9 mouse cellular contexts compared by ENCODE assay signal in genomic region chr7:16263015-16263787, GRCm38 (mm10). TPM values are rescaled to one million over a fixed set of nuclear protein-coding genes. Genes with fewer than 3 reads are reported as not detected.
DNase-seq lines count a peak whose midpoint lies in the region; ATAC-seq and TF ChIP-seq lines count a peak whose summit lies in the region.
"Had no signal": no experiment of that assay in that cellular context is flagged by ENCODE, and none has a peak within 500 bp of the region (broad histone marks: within the 10 kb centered on the region; RNA-seq: fewer than 3 reads in every experiment).

No protein-coding gene starts in this region.

- no peak overlapping the region for H3K27ac ChIP-seq in embryonic facial prominence, embryonic 14.5 days (replicated peaks; ENCODE audit: low read depth, low read length)
- H3K27ac ChIP-seq in intestine, postnatal 0 days (ENCODE audit: low read depth, low read length), result no peak overlapping the region
- no peak overlapping the region for H3K27ac ChIP-seq in liver, adult 2 months (replicated peaks; ENCODE audit: insufficient read depth, low read depth, low read length)
- H3K27ac ChIP-seq: heart, embryonic 15.5 days had no signal

- peak; percentile 88 for TF ChIP-seq CTCF in intestine, postnatal 0 days (IDR thresholded peaks at IDR 0.05; ENCODE audit: low read depth)
- peak; percentile 62 for TF ChIP-seq CTCF in liver, adult 2 months (IDR thresholded peaks at IDR 0.05; ENCODE audit: low read depth, low read length)

- H3K4me1 ChIP-seq in embryonic facial prominence, embryonic 14.5 days (ENCODE audit: control insufficient read depth, insufficient read depth, low read length), result no peaks in the 10 kb centered on the region
- H3K4me1 ChIP-seq in intestine, postnatal 0 days (replicated peaks; ENCODE audit: control insufficient read depth, insufficient read depth, low read length), result no peaks in the 10 kb centered on the region
- H3K4me1 ChIP-seq in liver, adult 2 months (ENCODE audit: control insufficient read depth, insufficient read depth, low read length), result no peaks in the 10 kb centered on the region
- H3K4me1 ChIP-seq: heart, embryonic 15.5 days had no signal

- DNase-seq in urinary bladder, postnatal 14 days (ENCODE audit: low spot score), result peak; percentile 83
- no peak for DNase-seq in urinary bladder, adult 2 months (ENCODE audit: low spot score)
- peak; percentile 83 for DNase-seq in adrenal gland, postnatal 25 days
- DNase-seq in embryonic facial prominence, embryonic 14.5 days (ENCODE audit: low spot score), result peak; percentile 81
- peak; percentile 57 for DNase-seq in liver, adult 2 months (ENCODE audit: extremely low read depth, low read depth, low spot score)
- peak; percentile 63 for DNase-seq in retina, postnatal 7 days (ENCODE audit: low read depth, low spot score)
- DNase-seq in urinary bladder, postnatal 25 days (ENCODE audit: low spot score), result peak; percentile 78

- no peak overlapping the region for H3K4me2 ChIP-seq in embryonic facial prominence, embryonic 14.5 days (ENCODE audit: low read depth, low read length)
- no peak overlapping the region for H3K4me2 ChIP-seq in intestine, postnatal 0 days (replicated peaks; ENCODE audit: low read depth)
- H3K4me2 ChIP-seq: heart, embryonic 15.5 days had no signal

- H3K9ac ChIP-seq in embryonic facial prominence, embryonic 14.5 days (ENCODE audit: low read depth, low read length), result no peak overlapping the region
- no peak overlapping the region for H3K9ac ChIP-seq in intestine, postnatal 0 days (ENCODE audit: low read depth, low read length)
- H3K9ac ChIP-seq in liver, adult 2 months (ENCODE audit: low read depth, low read length), result no peak overlapping the region
- H3K9ac ChIP-seq: heart, embryonic 15.5 days had no signal

- H3K79me2 ChIP-seq in liver, adult 2 months (ENCODE audit: control insufficient read depth, insufficient read depth, low read length), result no peaks in the 10 kb centered on the region

- ATAC-seq in embryonic facial prominence, embryonic 14.5 days (ENCODE audit: low read depth), result no peak
- ATAC-seq in intestine, postnatal 0 days, result no peak

- 28% methylated on average over 8 of the region's 8 CpGs for WGBS in embryonic facial prominence, embryonic 14.5 days
- WGBS in intestine, postnatal 0 days, result 26% methylated on average over 8 of the region's 8 CpGs
- WGBS in liver, adult 2 months, result 20% methylated on average over 8 of the region's 8 CpGs

- H3K27me3 ChIP-seq in embryonic facial prominence, embryonic 14.5 days (replicated peaks; ENCODE audit: control insufficient read depth, insufficient read depth, low read length), result no peaks in the 10 kb centered on the region
- H3K27me3 ChIP-seq in intestine, postnatal 0 days (replicated peaks; ENCODE audit: control insufficient read depth, insufficient read depth, low read length), result no peaks in the 10 kb centered on the region
- H3K27me3 ChIP-seq in liver, adult 2 months (ENCODE audit: control insufficient read depth, insufficient read depth, low read length), result no peaks in the 10 kb centered on the region
- H3K27me3 ChIP-seq: heart, embryonic 15.5 days had no signal

- TF ChIP-seq POLR2A in liver, adult 2 months (IDR thresholded peaks at IDR 0.05; ENCODE audit: extremely low read depth, insufficient read depth, low read length), result no peak

- no peaks in the 10 kb centered on the region for H3K36me3 ChIP-seq in embryonic facial prominence, embryonic 14.5 days (ENCODE audit: control insufficient read depth, insufficient read depth, low read length)
- no peaks in the 10 kb centered on the region for H3K36me3 ChIP-seq in intestine, postnatal 0 days (ENCODE audit: control insufficient read depth, insufficient read depth)
- no peaks in the 10 kb centered on the region for H3K36me3 ChIP-seq in liver, adult 2 months (ENCODE audit: control insufficient read depth, insufficient read depth, low read length)
- H3K36me3 ChIP-seq: heart, embryonic 15.5 days had no signal

- H3K4me3 ChIP-seq in embryonic facial prominence, embryonic 14.5 days (ENCODE audit: low read depth, low read length), result no peak overlapping the region
- no peak overlapping the region for H3K4me3 ChIP-seq in intestine, postnatal 0 days (ENCODE audit: low read depth, low read length)
- H3K4me3 ChIP-seq in liver, adult 2 months (ENCODE audit: insufficient read depth, low read depth, low read length), result no peak overlapping the region
- H3K4me3 ChIP-seq: heart, embryonic 15.5 days had no signal

- peaks cover 16% of the 10 kb centered on the region; the same call in 1 of the 2 replicates for H3K9me3 ChIP-seq in embryonic facial prominence, embryonic 14.5 days (ENCODE audit: control insufficient read depth, low read length)
- no peaks in the 10 kb centered on the region for H3K9me3 ChIP-seq in intestine, postnatal 0 days (ENCODE audit: control insufficient read depth)
- H3K9me3 ChIP-seq: heart, embryonic 15.5 days had no signal

RNA-seq across cellular contexts. Expression of gene C5ar1, which starts 3.9 kb away (rescaled TPM):
- 11.8 and 16.8 TPM in 2 replicates for polyA plus RNA-seq in urinary bladder, adult 2 months (2012; rRNA removed)
- total RNA-seq in adrenal gland, postnatal 25 days (2021), result 2.0 and 3.2 TPM in 2 replicates
- 4.1 and 4.4 TPM in 2 replicates for polyA plus RNA-seq in embryonic facial prominence, embryonic 14.5 days (2014; fragmentation: Nextera tagmentation; extraction: Ambion mirVana)
- 2.1 TPM in 2 replicates for polyA plus RNA-seq in intestine, postnatal 0 days (2015; fragmentation: Nextera tagmentation; extraction: Ambion mirVana)
- 0.46 and 0.47 TPM in 2 replicates for total RNA-seq in liver, adult 2 months (2014; rRNA removed)
- 0.88 and 1.3 TPM in 2 replicates for polyA plus RNA-seq in liver, adult 2 months (2012; rRNA removed)

RNA-seq across cellular contexts. Expression of gene Inafm1, which starts 10.2 kb away (rescaled TPM):
- 26.5 and 36.7 TPM in 2 replicates for polyA plus RNA-seq in urinary bladder, adult 2 months (2012; rRNA removed)
- total RNA-seq in adrenal gland, postnatal 25 days (2021), result 15.6 and 26.0 TPM in 2 replicates
- polyA plus RNA-seq in embryonic facial prominence, embryonic 14.5 days (2014; fragmentation: Nextera tagmentation; extraction: Ambion mirVana), result 21.1 and 23.4 TPM in 2 replicates
- polyA plus RNA-seq in intestine, postnatal 0 days (2015; fragmentation: Nextera tagmentation; extraction: Ambion mirVana), result 24.1 and 24.8 TPM in 2 replicates
- 1.9 and 2.8 TPM in 2 replicates for total RNA-seq in liver, adult 2 months (2014; rRNA removed)
- 8.0 and 8.8 TPM in 2 replicates for polyA plus RNA-seq in liver, adult 2 months (2012; rRNA removed)

RNA-seq across cellular contexts. Expression of gene C5ar2, which starts 19.2 kb away (rescaled TPM):
- 1.6 and 1.7 TPM in 2 replicates for polyA plus RNA-seq in urinary bladder, adult 2 months (2012; rRNA removed)
- 0.24 TPM in 1 of 2 replicates, not detected in the other for total RNA-seq in adrenal gland, postnatal 25 days (2021)
- 0.09 TPM in 1 of 2 replicates, not detected in the other for polyA plus RNA-seq in embryonic facial prominence, embryonic 14.5 days (2014; fragmentation: Nextera tagmentation; extraction: Ambion mirVana)
- 0.16 and 0.26 TPM in 2 replicates for polyA plus RNA-seq in intestine, postnatal 0 days (2015; fragmentation: Nextera tagmentation; extraction: Ambion mirVana)
- total RNA-seq in liver, adult 2 months (2014; rRNA removed), result 0.83 and 1.1 TPM in 2 replicates
- polyA plus RNA-seq in liver, adult 2 months (2012; rRNA removed), result 0.92 and 1.4 TPM in 2 replicates

RNA-seq across cellular contexts. Expression of gene Ccdc9, which starts 23.4 kb away (rescaled TPM):
- 61.4 and 104 TPM in 2 replicates for polyA plus RNA-seq in urinary bladder, adult 2 months (2012; rRNA removed)
- total RNA-seq in adrenal gland, postnatal 25 days (2021), result 83.5 and 93.6 TPM in 2 replicates
- polyA plus RNA-seq in embryonic facial prominence, embryonic 14.5 days (2014; fragmentation: Nextera tagmentation; extraction: Ambion mirVana), result 10.9 and 13.7 TPM in 2 replicates
- 14.2 and 14.8 TPM in 2 replicates for polyA plus RNA-seq in intestine, postnatal 0 days (2015; fragmentation: Nextera tagmentation; extraction: Ambion mirVana)
- total RNA-seq in liver, adult 2 months (2014; rRNA removed), result 14.4 and 20.7 TPM in 2 replicates
- polyA plus RNA-seq in liver, adult 2 months (2012; rRNA removed), result 10.7 and 16.2 TPM in 2 replicates

RNA-seq across cellular contexts. Expression of gene Dhx34, which starts 41.4 kb away (rescaled TPM):
- 13.8 and 15.2 TPM in 2 replicates for polyA plus RNA-seq in urinary bladder, adult 2 months (2012; rRNA removed)
- 14.1 and 20.3 TPM in 2 replicates for total RNA-seq in adrenal gland, postnatal 25 days (2021)
- 9.2 and 11.3 TPM in 2 replicates for polyA plus RNA-seq in embryonic facial prominence, embryonic 14.5 days (2014; fragmentation: Nextera tagmentation; extraction: Ambion mirVana)
- 7.3 and 9.0 TPM in 2 replicates for polyA plus RNA-seq in intestine, postnatal 0 days (2015; fragmentation: Nextera tagmentation; extraction: Ambion mirVana)
- 4.3 and 5.0 TPM in 2 replicates for total RNA-seq in liver, adult 2 months (2014; rRNA removed)
- 10.5 and 12.5 TPM in 2 replicates for polyA plus RNA-seq in liver, adult 2 months (2012; rRNA removed)
